Mouse (Mus musculus): Measurements from ENCODE around the gene Scnn1a. TPM values are rescaled to one million over a fixed set of nuclear protein-coding genes. Genes with fewer than 3 reads are reported as not detected.

Scnn1a gene
- 43.0 and 52.5 TPM in 2 replicates for polyA plus RNA-seq (2012; rRNA removed)

GRCm38 (mm10) chr6:125320323-125320722 lies at the start of gene Scnn1a:
Scnn1a (plus strand) TSS chr6:125320659.

GRCm38 (mm10) chr6:125285890-125286289 lies 34.6 kb upstream of the Scnn1a start, which contains the start of gene Tuba3a:
Tuba3a (minus strand) TSS chr6:125286042.

GRCm38 (mm10) chr6:125313546-125314230 lies 6.8 kb upstream of the Scnn1a start, which contains the start of gene Ltbr:
Ltbr (minus strand) TSS chr6:125313885.

GRCm38 (mm10) chr6:125348721-125349574 lies 28.5 kb downstream of the Scnn1a start, which contains the start of gene Tnfrsf1a:
Tnfrsf1a (plus strand) TSS chr6:125349362.

DNA sequence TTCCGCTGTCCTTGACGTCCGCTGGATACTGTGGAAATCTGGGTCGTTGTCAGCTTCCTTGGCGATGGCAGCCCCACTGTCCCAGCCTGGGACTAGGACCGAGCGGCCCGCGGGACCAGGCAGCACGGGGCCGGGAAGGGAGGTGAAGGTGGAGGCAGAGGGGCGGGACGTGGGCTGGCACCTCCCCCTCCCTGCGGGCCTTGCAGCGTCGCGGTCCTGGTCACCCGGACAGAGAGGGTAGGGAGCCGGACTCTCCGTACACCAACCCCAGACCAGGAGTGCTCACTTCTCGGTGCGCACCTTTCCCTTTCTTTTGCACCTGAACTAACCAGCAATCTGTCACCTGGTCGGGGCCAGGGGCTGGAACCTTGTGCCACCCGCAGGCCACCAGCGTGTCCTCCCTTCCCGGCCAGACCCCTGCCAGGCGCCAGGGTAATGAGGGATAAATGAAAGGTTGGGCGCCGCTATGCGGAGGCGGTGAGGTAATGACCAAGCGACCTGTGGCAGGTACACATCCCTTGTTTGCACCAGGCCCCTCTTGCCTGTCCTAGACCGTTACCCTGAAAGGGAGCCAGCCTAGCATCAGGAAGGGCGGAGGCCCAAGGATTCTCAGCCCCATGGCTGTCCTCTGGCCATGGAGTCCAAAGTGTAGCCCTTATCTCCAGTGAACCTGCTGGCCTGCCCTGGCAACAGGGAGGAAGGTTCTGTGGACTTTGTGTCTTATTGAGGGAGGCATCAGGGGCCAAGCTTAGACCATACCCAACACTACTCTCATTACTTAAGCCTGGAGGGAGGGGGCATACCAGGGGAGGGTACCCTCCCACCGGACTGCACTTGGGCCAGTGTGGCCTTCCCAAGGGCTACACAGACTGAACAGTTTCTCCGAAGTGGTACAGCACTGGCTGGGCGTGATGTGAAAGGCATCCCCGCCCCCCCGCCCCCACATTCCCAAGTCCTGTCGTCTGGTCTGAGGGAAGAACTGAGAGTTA lies 60.2 kb downstream of the Scnn1a start, which contains the start of gene Plekhg6:
Gene Plekhg6, minus strand, starts transcription at position 422 of the 989 bp plus-strand sequence.

Other genes with a start within 250 kb of the Scnn1a start
- 17.1 and 18.8 TPM in 2 replicates for gene Chd4, start 224.7 kb upstream of the Scnn1a start, polyA plus RNA-seq (2012; rRNA removed)
- gene Nop2, start 188.8 kb upstream of the Scnn1a start, polyA plus RNA-seq (2012; rRNA removed), result 3.1 and 4.1 TPM in 2 replicates
- 9.6 and 10.3 TPM in 2 replicates for gene Iffo1, start 175.4 kb upstream of the Scnn1a start, polyA plus RNA-seq (2012; rRNA removed)
- gene Gapdh, start 154.2 kb upstream of the Scnn1a start, polyA plus RNA-seq (2012; rRNA removed), result 1,141 and 2,470 TPM in 2 replicates
- 21.9 and 24.8 TPM in 2 replicates for gene Ncapd2, start 129.0 kb upstream of the Scnn1a start, polyA plus RNA-seq (2012; rRNA removed)
- gene Mrpl51, start 128.9 kb upstream of the Scnn1a start, polyA plus RNA-seq (2012; rRNA removed), result 20.7 and 26.9 TPM in 2 replicates
- 5.5 and 6.3 TPM in 2 replicates for gene Vamp1, start 105.1 kb upstream of the Scnn1a start, polyA plus RNA-seq (2012; rRNA removed)
- 4.5 and 4.8 TPM in 2 replicates for gene Tapbpl, start 88.8 kb upstream of the Scnn1a start, polyA plus RNA-seq (2012; rRNA removed)
- 0.29 and 0.74 TPM in 2 replicates for gene Cd27, start 83.6 kb upstream of the Scnn1a start, polyA plus RNA-seq (2012; rRNA removed)
- 0.13 and 0.34 TPM in 2 replicates for gene Tuba3a, start 34.6 kb upstream of the Scnn1a start, polyA plus RNA-seq (2012; rRNA removed)
- 93.4 and 123 TPM in 2 replicates for gene Ltbr, start 6.8 kb upstream of the Scnn1a start, polyA plus RNA-seq (2012; rRNA removed)
- 77.9 and 83.3 TPM in 2 replicates for gene Tnfrsf1a, start 28.7 kb downstream of the Scnn1a start, polyA plus RNA-seq (2012; rRNA removed)
- 5.0 and 5.6 TPM in 2 replicates for gene Plekhg6, start 60.1 kb downstream of the Scnn1a start, polyA plus RNA-seq (2012; rRNA removed)
- gene Cd9, start 174.1 kb downstream of the Scnn1a start, polyA plus RNA-seq (2012; rRNA removed), result 92.9 and 113 TPM in 2 replicates
- gene Vwf, start 226.1 kb downstream of the Scnn1a start, polyA plus RNA-seq (2012; rRNA removed), result 29.7 and 34.6 TPM in 2 replicates